Mouse (Mus musculus): Measurements from ENCODE around the gene Bicral. TPM values are rescaled to one million over a fixed set of nuclear protein-coding genes. Genes with fewer than 3 reads are reported as not detected.
"Not testable (repeated sequence)": the region's sequence is repeated elsewhere in the genome, so short reads cannot be mapped to it uniquely, and the experiment has no call there.

Gene Bicral
- polyA plus RNA-seq, 1 experiment from 2014 or later = 3.0 TPM

DNA sequence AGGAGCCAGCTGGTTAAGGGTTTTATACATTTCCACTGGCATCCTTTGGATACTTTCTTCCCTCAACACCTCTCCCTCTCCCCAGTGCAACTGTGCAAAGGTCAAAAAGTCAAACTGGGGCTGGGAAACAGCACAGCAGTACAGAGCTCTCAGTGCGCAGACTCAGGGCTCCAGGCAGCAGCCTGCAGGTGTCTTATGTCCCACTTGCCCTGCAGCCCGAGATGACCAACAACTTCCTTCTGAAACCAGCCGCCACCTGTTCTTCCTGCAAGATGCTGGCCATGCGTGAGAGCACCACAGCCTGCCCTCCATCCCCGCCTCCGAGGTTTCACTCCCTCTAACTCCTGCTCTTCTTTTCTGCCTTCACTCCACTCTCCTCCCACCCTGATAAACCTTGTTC lies 5.6 kb downstream of the Bicral start:
- no peak overlapping the region for H3K9ac ChIP-seq (replicated peaks; ENCODE audit: low read depth)

GRCm38 (mm10) chr17:46847206-46847605 lies 11.1 kb downstream of the Bicral start:
- Histone ChIP-seq H3K4me1 (ENCODE audit: insufficient read depth, low read depth, low read length) (no peaks in the 10 kb centered on the region), H3K36me3 (ENCODE audit: insufficient read depth, low read length) (no peaks in the 10 kb centered on the region), H3K27ac (ENCODE audit: low read length) (no peak overlapping the region), H3K4me3 (ENCODE audit: low read depth, low read length) (no peak overlapping the region), H3K4me2 (replicated peaks; ENCODE audit: low read depth, low read length) (no peak overlapping the region), H3K9ac (replicated peaks; ENCODE audit: low read depth) (no peak overlapping the region), H3K9me3 (ENCODE audit: low read length) (no peaks in the 10 kb centered on the region), H3K27me3 (replicated peaks; ENCODE audit: insufficient read depth, low read length) (no peaks in the 10 kb centered on the region)
- 84% methylated on average over 7 of the region's 7 CpGs for WGBS
- no peak for ATAC-seq
- DNase-seq (ENCODE audit: low spot score) = no peak
- TF ChIP-seq CTCF (IDR thresholded peaks at IDR 0.05) (no peak), EP300 (IDR thresholded peaks at IDR 0.05) (no peak)

More for the DNA sequence above, 5.6 kb downstream of the Bicral start:
- no peak for ATAC-seq
- WGBS = 11% methylated on average over 6 of the region's 6 CpGs
- no peaks in the 10 kb centered on the region for H3K36me3 ChIP-seq (ENCODE audit: insufficient read depth, low read length)
- peaks cover 10% of the 10 kb centered on the region; the same call in 1 of the 2 replicates for H3K4me1 ChIP-seq (ENCODE audit: insufficient read depth, low read depth, low read length)
- H3K4me3 ChIP-seq (ENCODE audit: low read depth, low read length) = no peak overlapping the region
- no peak for TF ChIP-seq EP300 (IDR thresholded peaks at IDR 0.05)
- TF ChIP-seq CTCF (IDR thresholded peaks at IDR 0.05) = no peak
- DNase-seq (ENCODE audit: low spot score) = peak; percentile 39
- no peaks in the 10 kb centered on the region for H3K27me3 ChIP-seq (replicated peaks; ENCODE audit: insufficient read depth, low read length)
- 0 out of 2 replicates have a peak overlapping the region, but pooled peaks have one; percentile 11 for H3K4me2 ChIP-seq (replicated peaks; ENCODE audit: low read depth, low read length)
- H3K27ac ChIP-seq (ENCODE audit: low read length) = peak overlapping the region; percentile 51; the same call in 1 of the 2 replicates
- no peaks in the 10 kb centered on the region for H3K9me3 ChIP-seq (ENCODE audit: low read length)

- H3K9ac ChIP-seq (replicated peaks; ENCODE audit: low read depth); H3K27me3 ChIP-seq (replicated peaks; ENCODE audit: insufficient read depth, low read length); DNase-seq (ENCODE audit: low spot score); H3K4me3 ChIP-seq (ENCODE audit: low read depth, low read length); H3K4me1 ChIP-seq (ENCODE audit: insufficient read depth, low read depth, low read length); ATAC-seq; H3K4me2 ChIP-seq (replicated peaks; ENCODE audit: low read depth, low read length); H3K9me3 ChIP-seq (ENCODE audit: low read length); H3K36me3 ChIP-seq (ENCODE audit: insufficient read depth, low read length); H3K27ac ChIP-seq (ENCODE audit: low read length): not testable (repeated sequence)
- 96% methylated on average over 18 of the region's 18 CpGs for WGBS
These were observed 11.7 kb downstream of the Bicral start for GRCm38 (mm10) chr17:46846573-46846972.

GRCm38 (mm10) chr17:46845262-46845661 lies 13.0 kb downstream of the Bicral start:
- no peak for DNase-seq (ENCODE audit: low spot score)
- H3K9ac ChIP-seq (replicated peaks; ENCODE audit: low read depth) = no peak overlapping the region

GRCm38 (mm10) chr17:46844811-46845210 lies 13.5 kb downstream of the Bicral start:
- WGBS = 48% methylated on average over 10 of the region's 10 CpGs
- Histone ChIP-seq H3K27ac (ENCODE audit: low read length) (no peak overlapping the region), H3K27me3 (replicated peaks; ENCODE audit: insufficient read depth, low read length) (no peaks in the 10 kb centered on the region), H3K4me3 (ENCODE audit: low read depth, low read length) (no peak overlapping the region), H3K36me3 (ENCODE audit: insufficient read depth, low read length) (no peaks in the 10 kb centered on the region), H3K9me3 (ENCODE audit: low read length) (no peaks in the 10 kb centered on the region), H3K4me1 (ENCODE audit: insufficient read depth, low read depth, low read length) (no peaks in the 10 kb centered on the region), H3K4me2 (replicated peaks; ENCODE audit: low read depth, low read length) (no peak overlapping the region), H3K9ac (replicated peaks; ENCODE audit: low read depth) (no peak overlapping the region)
- DNase-seq (ENCODE audit: low spot score) (no peak), ATAC-seq (no peak)
- TF ChIP-seq EP300 (IDR thresholded peaks at IDR 0.05) (no peak), CTCF (IDR thresholded peaks at IDR 0.05) (no peak)

More at GRCm38 (mm10) chr17:46845262-46845661, 13.0 kb downstream of the Bicral start:
- ATAC-seq = no peak
- Histone ChIP-seq H3K9me3 (ENCODE audit: low read length) (no peaks in the 10 kb centered on the region), H3K4me3 (ENCODE audit: low read depth, low read length) (no peak overlapping the region), H3K27me3 (replicated peaks; ENCODE audit: insufficient read depth, low read length) (no peaks in the 10 kb centered on the region), H3K4me2 (replicated peaks; ENCODE audit: low read depth, low read length) (no peak overlapping the region), H3K27ac (ENCODE audit: low read length) (no peak overlapping the region), H3K4me1 (ENCODE audit: insufficient read depth, low read depth, low read length) (no peaks in the 10 kb centered on the region), H3K36me3 (ENCODE audit: insufficient read depth, low read length) (no peaks in the 10 kb centered on the region)
- TF ChIP-seq CTCF (IDR thresholded peaks at IDR 0.05) (no peak), EP300 (IDR thresholded peaks at IDR 0.05) (no peak)
- 58% methylated on average over 12 of the region's 12 CpGs for WGBS

GRCm38 (mm10) chr17:46843716-46844115 lies 14.6 kb downstream of the Bicral start:
- TF ChIP-seq CTCF (IDR thresholded peaks at IDR 0.05) = no peak
- TF ChIP-seq EP300 (IDR thresholded peaks at IDR 0.05) = no peak
- H3K36me3 ChIP-seq (ENCODE audit: insufficient read depth, low read length) = no peaks in the 10 kb centered on the region
- H3K27ac ChIP-seq (ENCODE audit: low read length) = no peak overlapping the region
- H3K27me3 ChIP-seq (replicated peaks; ENCODE audit: insufficient read depth, low read length) = no peaks in the 10 kb centered on the region
- H3K9me3 ChIP-seq (ENCODE audit: low read length) = no peaks in the 10 kb centered on the region
- ATAC-seq = no peak
- 81% methylated on average over 7 of the region's 7 CpGs for WGBS
- H3K4me2 ChIP-seq (replicated peaks; ENCODE audit: low read depth, low read length) = no peak overlapping the region
- no peak for DNase-seq (ENCODE audit: low spot score)
- no peak overlapping the region for H3K9ac ChIP-seq (replicated peaks; ENCODE audit: low read depth)
- H3K4me1 ChIP-seq (ENCODE audit: insufficient read depth, low read depth, low read length) = no peaks in the 10 kb centered on the region
- no peak overlapping the region for H3K4me3 ChIP-seq (ENCODE audit: low read depth, low read length)

DNA sequence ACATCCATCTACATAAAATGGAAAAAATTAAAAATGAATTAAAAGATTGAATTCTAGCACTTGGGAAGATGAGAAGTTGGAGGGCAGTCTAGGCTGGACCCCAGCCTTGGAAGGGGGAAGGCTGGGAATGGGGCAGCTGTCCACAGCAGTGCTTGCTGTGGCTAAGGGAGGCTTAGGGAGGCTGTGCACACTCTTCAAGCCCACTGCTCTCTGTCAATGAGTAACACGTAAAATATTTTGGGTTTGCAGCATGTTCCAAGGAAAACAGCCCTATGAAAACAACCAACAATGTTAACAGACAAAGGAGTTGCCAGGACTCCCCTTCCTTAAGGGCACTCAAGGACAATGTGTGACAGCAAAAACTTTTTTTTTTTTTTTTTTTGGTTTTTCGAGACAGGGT lies 15.3 kb downstream of the Bicral start:
- H3K27me3 ChIP-seq (replicated peaks; ENCODE audit: insufficient read depth, low read length) = no peaks in the 10 kb centered on the region
- TF ChIP-seq EP300 (IDR thresholded peaks at IDR 0.05) = no peak
- TF ChIP-seq CTCF (IDR thresholded peaks at IDR 0.05) = no peak
- H3K27ac ChIP-seq (ENCODE audit: low read length) = no peak overlapping the region
- H3K9me3 ChIP-seq (ENCODE audit: low read length) = no peaks in the 10 kb centered on the region
- DNase-seq (ENCODE audit: low spot score) (peak; percentile 24), ATAC-seq (no peak)
- 77% methylated on average over 2 of the region's 2 CpGs for WGBS
- no peaks in the 10 kb centered on the region for H3K4me1 ChIP-seq (ENCODE audit: insufficient read depth, low read depth, low read length)
- H3K4me3 ChIP-seq (ENCODE audit: low read depth, low read length) = no peak overlapping the region
- no peak overlapping the region for H3K9ac ChIP-seq (replicated peaks; ENCODE audit: low read depth)
- H3K36me3 ChIP-seq (ENCODE audit: insufficient read depth, low read length) = no peaks in the 10 kb centered on the region
- H3K4me2 ChIP-seq (replicated peaks; ENCODE audit: low read depth, low read length) = no peak overlapping the region
